In the genomic region with DNA sequence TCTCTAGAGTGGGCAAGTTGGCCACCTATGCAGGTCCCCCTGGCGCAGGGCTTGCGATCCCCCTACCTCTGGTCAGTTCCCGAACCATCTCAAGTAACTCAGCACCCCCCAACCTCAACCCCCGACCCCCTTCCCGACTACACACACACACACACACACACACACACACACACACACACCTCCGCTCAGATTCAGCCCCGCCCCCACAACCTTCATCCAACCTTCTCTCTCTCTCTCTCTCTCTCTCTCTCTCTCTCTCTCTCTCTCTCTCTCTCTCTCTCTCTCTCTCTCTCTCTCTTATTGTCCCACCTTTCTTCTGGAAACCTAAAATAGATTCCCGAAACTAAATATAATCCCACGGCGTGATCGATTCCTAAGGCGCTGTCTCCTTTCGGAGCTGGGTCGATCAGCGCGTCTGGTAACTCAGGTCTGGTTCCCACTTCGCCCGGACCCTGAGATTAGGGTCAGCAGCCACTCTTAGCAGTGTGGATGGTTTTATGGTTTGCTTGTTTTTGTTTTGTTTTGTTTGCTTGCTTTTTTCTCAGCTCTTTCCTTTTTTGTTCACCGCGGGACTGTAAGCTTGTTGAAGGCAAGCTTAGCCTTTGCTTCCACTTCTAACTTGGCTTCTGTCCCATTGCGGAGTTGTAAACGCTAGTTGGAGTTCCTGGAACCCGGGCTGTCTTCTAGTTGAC, we compare ENCODE assay signal across 8 mouse cellular contexts. TPM values are rescaled to one million over a fixed set of nuclear protein-coding genes. Genes with fewer than 3 reads are reported as not detected.
DNase-seq lines count a peak whose midpoint lies in the region; ATAC-seq lines count a peak whose summit lies in the region.

No protein-coding gene starts in this region.

- DNase-seq in heart, postnatal 10 days, result no peak
- peak; percentile 29 for DNase-seq in cerebellum, adult 8-10 months
- DNase-seq in midbrain, embryonic 14.5 days, result peak; percentile 50
- no peak for DNase-seq in urinary bladder, postnatal 14 days (ENCODE audit: low spot score)
- no peak for DNase-seq in left cerebral cortex, postnatal 36 days (ENCODE audit: low spot score in 2 of 2)

- intact Hi-C loops in heart, postnatal 10 days (cut with DNase I), result loop anchor here (5.0 to 10.0 kb wide), 2 partner anchors 446 to 713 kb away; no protein-coding TSS in a partner anchor
- intact Hi-C loops in left cerebral cortex, postnatal 36 days (cut with DNase I), result loop anchor here (5.0 kb wide), 2 partner anchors 151 to 226 kb away; no protein-coding TSS in a partner anchor

- peak overlapping the region; percentile 47 for H3K4me3 ChIP-seq in heart, embryonic 16.5 days (ENCODE audit: low read length)
- H3K4me3 ChIP-seq in hindbrain, embryonic 12.5 days, result peak overlapping the region; percentile 44
- peak overlapping the region; percentile 56 for H3K4me3 ChIP-seq in midbrain, embryonic 14.5 days (replicated peaks; ENCODE audit: low read depth, low read length)

- peak overlapping the region; percentile 62 for H3K4me2 ChIP-seq in heart, embryonic 16.5 days (ENCODE audit: low read depth, low read length)
- peak overlapping the region; percentile 60 for H3K4me2 ChIP-seq in hindbrain, embryonic 12.5 days (replicated peaks)
- H3K4me2 ChIP-seq in midbrain, embryonic 14.5 days (ENCODE audit: low read length), result peak overlapping the region; percentile 76

- no peak for ATAC-seq in heart, embryonic 16.5 days (replicated peaks; ENCODE audit: extremely low read depth, insufficient read depth, low FRiP score)
- no peak for ATAC-seq in hindbrain, embryonic 12.5 days (ENCODE audit: low FRiP score)
- no peak for ATAC-seq in midbrain, embryonic 14.5 days (ENCODE audit: low FRiP score, low TSS enrichment)
- no peak for ATAC-seq in frontal cortex, adult (ENCODE audit: low TSS enrichment)

- no peak overlapping the region for H3K9ac ChIP-seq in heart, embryonic 16.5 days (ENCODE audit: low read length)
- peak overlapping the region; percentile 77 for H3K9ac ChIP-seq in hindbrain, embryonic 12.5 days
- H3K9ac ChIP-seq in midbrain, embryonic 14.5 days (replicated peaks; ENCODE audit: low read length), result peak overlapping the region; percentile 84

- WGBS in heart, embryonic 16.5 days, result 6% methylated on average over 22 of the region's 23 CpGs
- 1% methylated on average over 22 of the region's 23 CpGs for WGBS in hindbrain, embryonic 12.5 days
- WGBS in midbrain, embryonic 14.5 days, result under 1% methylated on average over 23 of the region's 23 CpGs

- H3K4me1 ChIP-seq in heart, embryonic 16.5 days (ENCODE audit: control insufficient read depth, insufficient read depth, low read length), result peaks cover 15% of the 10 kb centered on the region
- H3K4me1 ChIP-seq in hindbrain, embryonic 12.5 days, result peaks cover 34% of the 10 kb centered on the region
- peaks cover 11% of the 10 kb centered on the region; the same call in 1 of the 2 replicates for H3K4me1 ChIP-seq in midbrain, embryonic 14.5 days (ENCODE audit: control insufficient read depth, insufficient read depth, low read length)

- no peaks in the 10 kb centered on the region for H3K36me3 ChIP-seq in heart, embryonic 16.5 days (ENCODE audit: control insufficient read depth, insufficient read depth)
- H3K36me3 ChIP-seq in hindbrain, embryonic 12.5 days, result no peaks in the 10 kb centered on the region
- H3K36me3 ChIP-seq in midbrain, embryonic 14.5 days (ENCODE audit: control insufficient read depth, insufficient read depth, low read length), result no peaks in the 10 kb centered on the region

- no peaks in the 10 kb centered on the region; the same call in 1 of the 2 replicates for H3K9me3 ChIP-seq in heart, embryonic 16.5 days (replicated peaks; ENCODE audit: control insufficient read depth, low read length)
- no peaks in the 10 kb centered on the region for H3K9me3 ChIP-seq in hindbrain, embryonic 12.5 days (replicated peaks)
- H3K9me3 ChIP-seq in midbrain, embryonic 14.5 days (ENCODE audit: control insufficient read depth, low read length), result no peaks in the 10 kb centered on the region

- H3K27ac ChIP-seq in heart, embryonic 16.5 days (ENCODE audit: low read length), result no peak overlapping the region
- H3K27ac ChIP-seq in hindbrain, embryonic 12.5 days, result peak overlapping the region; percentile 95
- H3K27ac ChIP-seq in midbrain, embryonic 14.5 days (replicated peaks; ENCODE audit: low read depth, low read length), result peak overlapping the region; percentile 96

- H3K27me3 ChIP-seq in heart, embryonic 16.5 days (ENCODE audit: control insufficient read depth, insufficient read depth, low read length), result peaks cover 80% of the 10 kb centered on the region
- peaks cover 84% of the 10 kb centered on the region for H3K27me3 ChIP-seq in hindbrain, embryonic 12.5 days
- H3K27me3 ChIP-seq in midbrain, embryonic 14.5 days (ENCODE audit: control insufficient read depth, insufficient read depth, low read length), result peaks cover 39% of the 10 kb centered on the region; the same call in 1 of the 2 replicates

RNA-seq across cellular contexts. Expression of gene Nrn1, which starts 7.0 kb away (rescaled TPM):
- 2.6 and 2.8 TPM in 2 replicates for polyA plus RNA-seq in heart, embryonic 16.5 days (2015; fragmentation: Nextera tagmentation; extraction: Ambion mirVana)
- 1 to 10 TPM in 1 of 2 experiments, under 1 TPM in 1; 0.94 to 1.1 TPM for total RNA-seq in heart, postnatal 10 days (2021)
- 43.8 and 47.0 TPM in 2 replicates for polyA plus RNA-seq in hindbrain, embryonic 12.5 days (2016; fragmentation: Nextera tagmentation; extraction: Ambion mirVana)
- polyA plus RNA-seq in midbrain, embryonic 14.5 days (2014; fragmentation: Nextera tagmentation; extraction: Ambion mirVana), result 80.6 and 81.1 TPM in 2 replicates
- 100 to 1,000 TPM; 288 to 356 TPM for total RNA-seq in left cerebral cortex, postnatal 36 days (2021)

Comparison
In these comparisons a context has a peak if more than half of its experiments do, and no peak if none do; other contexts are left out.
1. DNase-seq: peak in cerebellum, adult 8-10 months (single experiment) and midbrain, embryonic 14.5 days (single experiment); none in heart, postnatal 10 days (0 of 2), urinary bladder, postnatal 14 days (single experiment) and left cerebral cortex, postnatal 36 days (0 of 2).
2. RNA of gene Nrn1, which starts 7.0 kb away (polyA plus RNA-seq): 80.6 to 81.1 TPM in midbrain, embryonic 14.5 days and 43.8 to 47.0 TPM in hindbrain, embryonic 12.5 days; 2.6 to 2.8 TPM in heart, embryonic 16.5 days; every median in the first group is over 10 times any median in the second.
3. Peak in every context shown above with its lines, with median percentiles within 50 percentile points of each other: H3K4me2 ChIP-seq and H3K4me3 ChIP-seq.